Mouse (Mus musculus): ENCODE data around the gene Gramd1b. TPM values are rescaled to one million over a fixed set of nuclear protein-coding genes. Genes with fewer than 3 reads are reported as not detected.

Gene Gramd1b
- polyA plus RNA-seq, 1 experiment from 2014 or later, result 3.0 TPM

DNA sequence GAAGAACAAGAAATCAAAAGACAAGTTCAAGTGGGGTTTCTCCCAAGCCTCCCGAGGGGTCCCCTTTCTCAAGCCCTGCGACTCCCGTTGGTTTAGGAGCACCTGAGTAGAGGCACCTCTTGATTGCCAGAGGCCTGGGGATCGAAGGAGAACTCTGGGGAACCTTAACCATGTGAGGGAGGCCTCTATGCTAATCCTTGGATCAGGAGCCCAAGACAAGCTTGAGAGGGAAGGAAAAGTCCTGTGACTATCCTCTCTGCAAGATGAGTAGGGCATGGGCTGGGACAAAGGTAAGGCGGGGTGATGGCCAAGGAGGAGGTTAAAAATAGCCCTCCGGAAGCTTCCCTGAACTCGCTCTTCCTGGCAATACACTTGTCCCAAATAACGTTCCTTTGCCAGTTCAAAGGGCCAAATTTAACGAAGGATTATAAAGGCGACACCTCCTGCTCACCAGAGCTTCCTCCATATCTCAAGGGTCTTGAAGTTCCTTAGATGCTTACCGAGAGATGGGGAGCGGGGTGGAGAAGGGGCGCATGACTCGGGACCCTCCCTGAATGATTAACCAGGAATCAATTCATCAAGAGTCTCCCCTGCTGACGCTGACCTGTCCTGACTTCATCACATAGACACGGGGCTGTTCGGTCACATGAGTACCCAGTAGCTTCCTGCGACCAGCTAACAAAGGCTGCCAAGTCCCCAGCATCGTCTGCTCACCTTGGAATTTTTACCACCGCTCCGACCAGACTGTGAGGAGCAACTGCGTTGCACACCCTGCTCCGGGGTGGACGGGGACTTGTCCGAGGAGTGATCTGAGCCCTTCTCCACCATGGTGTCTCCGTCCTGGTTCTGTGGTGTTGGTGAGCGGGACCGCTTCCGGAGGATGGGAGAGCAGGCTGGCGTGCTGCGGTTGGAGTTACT lies 198.2 kb downstream of the Gramd1b start:
- 81% methylated on average over 31 of the region's 31 CpGs for WGBS
- Histone ChIP-seq H3K27ac (no peak overlapping the region), H3K4me3 (no peak overlapping the region), H3K36me3 (no peaks in the 10 kb centered on the region), H3K9ac (no peak overlapping the region), H3K4me2 (replicated peaks) (no peak overlapping the region), H3K9me3 (no peaks in the 10 kb centered on the region), H3K27me3 (no peaks in the 10 kb centered on the region), H3K4me1 (0 out of 2 replicates have a peak, but pooled peaks cover 7% of the 10 kb centered on the region)
- ATAC-seq (ENCODE audit: low FRiP score, low read depth), result no peak

- Histone ChIP-seq H3K4me3 (no peak overlapping the region), H3K27me3 (no peaks in the 10 kb centered on the region), H3K36me3 (no peaks in the 10 kb centered on the region), H3K9me3 (no peaks in the 10 kb centered on the region), H3K4me1 (0 out of 2 replicates have a peak, but pooled peaks cover 7% of the 10 kb centered on the region), H3K4me2 (replicated peaks) (no peak overlapping the region), H3K9ac (no peak overlapping the region), H3K27ac (no peak overlapping the region)
- ATAC-seq (ENCODE audit: low FRiP score, low read depth), result no peak
- WGBS, result 85% methylated on average over 4 of the region's 4 CpGs
These were observed 198.9 kb downstream of the Gramd1b start for GRCm38 (mm10) chr9:40332326-40332725.

GRCm38 (mm10) chr9:40331411-40332286 lies 199.5 kb downstream of the Gramd1b start:
- no peak for ATAC-seq (ENCODE audit: low FRiP score, low read depth)

DNA sequence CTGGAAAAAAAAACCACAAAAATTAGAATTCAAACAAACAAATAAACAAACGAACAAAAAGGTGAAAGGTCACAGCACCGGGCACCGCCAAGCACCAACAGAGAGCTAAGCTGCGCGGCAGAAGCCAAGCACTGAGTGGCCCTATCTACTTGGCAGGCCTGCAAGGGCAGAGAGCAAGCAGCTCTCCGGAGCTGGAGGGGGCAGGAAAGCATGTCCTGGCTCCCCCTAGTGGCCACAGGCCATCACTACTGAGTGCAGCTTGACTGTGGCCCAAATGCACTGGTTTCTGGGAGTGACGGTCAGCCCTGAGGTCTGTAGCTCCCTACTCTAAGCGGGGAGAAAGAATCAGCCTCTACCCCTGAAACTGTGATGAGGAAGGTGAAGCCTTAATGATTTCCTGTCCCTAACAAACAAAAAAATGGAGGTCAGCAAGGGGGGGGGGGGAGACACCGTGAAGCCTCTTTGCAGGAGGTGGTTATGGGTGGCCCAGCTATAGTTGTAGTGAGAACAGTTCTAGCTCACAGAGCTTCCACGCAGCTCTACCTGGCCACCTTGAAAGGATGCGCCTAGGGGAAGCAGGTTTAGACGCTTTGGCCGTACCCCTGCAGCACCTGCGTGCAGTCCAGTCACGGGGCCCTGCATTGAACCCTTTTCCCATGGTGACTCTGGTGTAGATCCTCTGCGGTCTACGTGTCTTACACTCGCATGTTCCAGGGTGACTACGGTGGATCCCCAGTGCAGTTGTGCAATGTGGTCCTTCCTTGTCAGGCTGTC lies 200.4 kb downstream of the Gramd1b start:
- Histone ChIP-seq H3K27me3 (no peaks in the 10 kb centered on the region), H3K4me3 (no peak overlapping the region), H3K36me3 (no peaks in the 10 kb centered on the region), H3K27ac (no peak overlapping the region), H3K9ac (no peak overlapping the region), H3K4me2 (replicated peaks) (no peak overlapping the region), H3K4me1 (peaks cover 8% of the 10 kb centered on the region; the same call in 1 of the 2 replicates), H3K9me3 (no peaks in the 10 kb centered on the region)
- ATAC-seq (ENCODE audit: low FRiP score, low read depth), result peak; percentile 79
- WGBS, result 57% methylated on average over 19 of the region's 19 CpGs

More at GRCm38 (mm10) chr9:40331411-40332286, 199.5 kb downstream of the Gramd1b start:
- Histone ChIP-seq H3K4me3 (no peak overlapping the region), H3K9ac (no peak overlapping the region), H3K4me1 (peaks cover 2% of the 10 kb centered on the region; the same call in 1 of the 2 replicates), H3K36me3 (no peaks in the 10 kb centered on the region), H3K4me2 (replicated peaks) (no peak overlapping the region), H3K27me3 (no peaks in the 10 kb centered on the region), H3K9me3 (no peaks in the 10 kb centered on the region), H3K27ac (no peak overlapping the region)
- WGBS, result 86% methylated on average over 15 of the region's 15 CpGs

GRCm38 (mm10) chr9:40326260-40326915 lies 204.8 kb downstream of the Gramd1b start:
- ATAC-seq (ENCODE audit: low FRiP score, low read depth), result no peak
- Histone ChIP-seq H3K9ac (no peak overlapping the region), H3K4me2 (replicated peaks) (no peak overlapping the region), H3K27ac (no peak overlapping the region), H3K9me3 (no peaks in the 10 kb centered on the region), H3K4me1 (peaks cover 14% of the 10 kb centered on the region), H3K27me3 (no peaks in the 10 kb centered on the region), H3K36me3 (no peaks in the 10 kb centered on the region), H3K4me3 (no peak overlapping the region)
- 40% methylated on average over 7 of the region's 7 CpGs for WGBS

DNA sequence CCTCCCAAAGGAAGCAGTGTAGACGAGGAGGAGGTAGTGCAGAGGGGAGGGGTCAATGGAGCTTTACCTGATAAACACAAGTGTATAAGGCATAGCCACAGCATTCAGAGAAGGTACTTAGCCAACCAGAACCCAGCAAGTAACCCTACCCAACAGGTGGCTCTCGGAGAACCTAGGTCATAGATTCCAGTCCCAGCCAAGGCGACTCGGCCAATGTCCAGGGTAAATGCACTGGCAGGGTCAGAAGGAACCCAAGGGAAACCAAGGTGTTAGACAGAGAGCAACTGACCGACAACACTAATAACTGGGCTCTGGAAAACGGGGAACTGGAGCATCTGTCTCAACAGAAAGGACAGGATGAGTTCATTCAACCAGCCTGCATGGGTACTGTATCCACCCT lies 206.4 kb downstream of the Gramd1b start:
- H3K27ac ChIP-seq, result no peak overlapping the region
- ATAC-seq (ENCODE audit: low FRiP score, low read depth), result no peak
- no peak overlapping the region for H3K9ac ChIP-seq
- H3K4me1 ChIP-seq, result peaks cover 29% of the 10 kb centered on the region
- WGBS, result 87% methylated on average over 6 of the region's 6 CpGs
- no peaks in the 10 kb centered on the region for H3K9me3 ChIP-seq
- H3K36me3 ChIP-seq, result no peaks in the 10 kb centered on the region
- H3K4me2 ChIP-seq (replicated peaks), result no peak overlapping the region
- no peak overlapping the region for H3K4me3 ChIP-seq
- no peaks in the 10 kb centered on the region for H3K27me3 ChIP-seq

GRCm38 (mm10) chr9:40324232-40324792 lies 206.9 kb downstream of the Gramd1b start:
- no peaks in the 10 kb centered on the region for H3K9me3 ChIP-seq
- no peaks in the 10 kb centered on the region for H3K27me3 ChIP-seq
- no peak for ATAC-seq (ENCODE audit: low FRiP score, low read depth)
- 83% methylated on average over 4 of the region's 4 CpGs for WGBS
- no peaks in the 10 kb centered on the region for H3K36me3 ChIP-seq
- H3K4me1 ChIP-seq, result peaks cover 29% of the 10 kb centered on the region
- H3K27ac ChIP-seq, result no peak overlapping the region
- H3K4me2 ChIP-seq (replicated peaks), result no peak overlapping the region
- no peak overlapping the region for H3K4me3 ChIP-seq
- no peak overlapping the region for H3K9ac ChIP-seq

DNA sequence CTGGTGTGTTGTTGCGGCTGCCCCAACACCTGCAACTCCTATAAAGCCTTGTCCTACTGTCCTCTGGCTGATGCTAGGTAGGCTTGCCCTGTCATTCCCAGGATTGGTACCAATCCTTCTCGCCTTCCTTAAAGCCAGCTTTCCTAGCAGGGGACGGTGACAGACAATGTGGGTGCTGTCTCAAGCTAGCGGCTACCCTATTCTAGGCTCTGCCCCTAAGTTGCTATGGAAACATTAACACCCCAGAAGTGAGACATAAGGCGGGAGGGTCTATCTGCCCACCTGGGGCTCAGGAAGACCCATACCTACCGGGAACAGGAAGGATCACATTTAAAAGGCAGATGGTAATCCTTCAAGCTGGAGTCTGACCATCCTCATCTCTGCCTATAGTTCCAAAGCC lies 207.4 kb downstream of the Gramd1b start:
- Histone ChIP-seq H3K4me3 (no peak overlapping the region), H3K36me3 (no peaks in the 10 kb centered on the region), H3K9me3 (no peaks in the 10 kb centered on the region), H3K9ac (no peak overlapping the region), H3K27me3 (no peaks in the 10 kb centered on the region), H3K4me1 (peaks cover 29% of the 10 kb centered on the region), H3K27ac (no peak overlapping the region), H3K4me2 (replicated peaks) (no peak overlapping the region)
- ATAC-seq (ENCODE audit: low FRiP score, low read depth), result no peak
- WGBS, result 74% methylated on average over 6 of the region's 6 CpGs

DNA sequence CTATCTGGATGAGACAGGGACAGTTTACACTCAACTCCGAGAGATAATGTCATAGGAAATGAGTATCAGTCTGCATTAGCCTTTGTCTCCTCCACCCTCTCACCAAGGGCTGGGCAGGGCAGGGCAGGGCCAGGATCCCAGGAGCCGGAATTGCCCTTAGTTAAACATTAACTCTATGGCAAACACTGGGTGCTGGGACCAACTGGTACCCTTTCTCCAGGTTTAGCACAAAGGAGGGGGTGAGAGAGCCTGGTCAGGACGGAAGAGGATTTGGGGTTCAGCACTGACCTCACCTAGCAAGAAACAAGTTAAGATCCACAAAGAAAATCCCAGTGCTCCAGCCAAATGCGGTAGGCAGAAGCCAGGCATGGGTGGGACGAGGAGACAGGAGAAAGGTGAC lies 208.0 kb downstream of the Gramd1b start:
- H3K9ac ChIP-seq, result no peak overlapping the region
- H3K4me1 ChIP-seq, result peaks cover 29% of the 10 kb centered on the region
- H3K27ac ChIP-seq, result no peak overlapping the region
- H3K4me3 ChIP-seq, result no peak overlapping the region
- no peaks in the 10 kb centered on the region for H3K36me3 ChIP-seq
- no peaks in the 10 kb centered on the region for H3K27me3 ChIP-seq
- no peak overlapping the region for H3K4me2 ChIP-seq (replicated peaks)
- ATAC-seq (ENCODE audit: low FRiP score, low read depth), result no peak
- H3K9me3 ChIP-seq, result no peaks in the 10 kb centered on the region
- WGBS, result 91% methylated on average over 5 of the region's 5 CpGs

GRCm38 (mm10) chr9:40322372-40322771 lies 208.8 kb downstream of the Gramd1b start:
- Histone ChIP-seq H3K9ac (no peak overlapping the region), H3K27me3 (no peaks in the 10 kb centered on the region), H3K27ac (no peak overlapping the region), H3K4me3 (no peak overlapping the region), H3K4me2 (replicated peaks) (no peak overlapping the region), H3K9me3 (no peaks in the 10 kb centered on the region), H3K4me1 (peaks cover 29% of the 10 kb centered on the region), H3K36me3 (no peaks in the 10 kb centered on the region)
- no peak for ATAC-seq (ENCODE audit: low FRiP score, low read depth)
- WGBS, result 95% methylated on average over 3 of the region's 3 CpGs

DNA sequence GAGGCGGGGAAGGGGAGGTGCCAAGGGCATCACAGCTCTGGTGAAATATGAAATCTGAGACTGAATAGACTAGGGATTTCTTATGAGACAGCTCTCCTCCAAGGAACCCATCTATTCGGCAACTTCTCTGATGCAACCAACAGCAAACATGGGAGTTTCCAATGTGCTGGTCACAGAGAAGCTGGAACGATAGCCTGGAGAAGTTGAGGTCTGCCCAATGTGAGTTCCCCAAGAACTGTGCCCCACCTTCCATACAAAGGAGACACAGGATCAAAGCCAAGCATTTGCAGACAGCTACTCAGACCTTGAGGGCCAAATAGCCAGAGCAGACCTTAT lies 209.5 kb downstream of the Gramd1b start:
- 51% methylated on average over 3 of the region's 3 CpGs for WGBS
- H3K9me3 ChIP-seq, result no peaks in the 10 kb centered on the region
- peak overlapping the region; percentile 74; the same call in 1 of the 2 replicates for H3K27ac ChIP-seq
- H3K27me3 ChIP-seq, result no peaks in the 10 kb centered on the region
- H3K9ac ChIP-seq, result no peak overlapping the region
- peaks cover 29% of the 10 kb centered on the region for H3K4me1 ChIP-seq
- ATAC-seq (ENCODE audit: low FRiP score, low read depth), result no peak
- no peak overlapping the region for H3K4me2 ChIP-seq (replicated peaks)
- H3K36me3 ChIP-seq, result 0 out of 2 replicates have a peak, but pooled peaks cover 3% of the 10 kb centered on the region
- no peak overlapping the region for H3K4me3 ChIP-seq
